In genomic region chrX:88116326-88116725, GRCm38 (mm10) we compare ENCODE assay signal across 10 mouse cellular contexts. TPM values are rescaled to one million over a fixed set of nuclear protein-coding genes. Genes with fewer than 3 reads are reported as not detected.
DNase-seq lines count a peak whose midpoint lies in the region; ATAC-seq and TF ChIP-seq lines count a peak whose summit lies in the region.
"Had no signal": no experiment of that assay in that cellular context is flagged by ENCODE, and none has a peak within 500 bp of the region (broad histone marks: within the 10 kb centered on the region; RNA-seq: fewer than 3 reads in every experiment).

No protein-coding gene starts in this region.

- no peaks in the 10 kb centered on the region for H3K36me3 ChIP-seq in heart, embryonic 13.5 days
- H3K36me3 ChIP-seq in heart, adult 2 months (ENCODE audit: control insufficient read depth, insufficient read depth, low read length) = no peaks in the 10 kb centered on the region
- no peaks in the 10 kb centered on the region for H3K36me3 ChIP-seq in hindbrain, embryonic 10.5 days
- H3K36me3 ChIP-seq in midbrain, embryonic 10.5 days = no peaks in the 10 kb centered on the region

- no peak for DNase-seq in heart, adult 2 months
- DNase-seq in R1 (ENCODE audit: low read depth, low spot score) = peak; percentile 70
- DNase-seq in hindbrain, embryonic 10.5 days (ENCODE audit: low spot score) = no peak
- DNase-seq in midbrain, embryonic 10.5 days (ENCODE audit: low spot score) = peak; percentile 11
- DNase-seq in thymus, postnatal 14 days = no peak
- DNase-seq in layer of hippocampus, postnatal 25 days (ENCODE audit: extremely low spot score in 1 of 2, low spot score in 1 of 2) = no peak
- DNase-seq in c-Kit-positive CD71-positive TER-119-positive erythroid progenitor cells, embryonic 14.5 days (ENCODE audit: low spot score) = no peak

- peak overlapping the region; percentile 50 for H3K4me3 ChIP-seq in heart, embryonic 13.5 days
- no peak overlapping the region for H3K4me3 ChIP-seq in heart, adult 2 months
- peak overlapping the region; percentile 48 for H3K4me3 ChIP-seq in hindbrain, embryonic 10.5 days
- peak overlapping the region; percentile 50 for H3K4me3 ChIP-seq in midbrain, embryonic 10.5 days
- H3K4me3 ChIP-seq: megakaryocyte, embryonic 14.5 days had no signal

- no peak for TF ChIP-seq EP300 in heart, adult 2 months (IDR thresholded peaks at IDR 0.05; ENCODE audit: insufficient read depth, low read depth, low read length)

- H3K79me2 ChIP-seq in heart, adult 2 months (replicated peaks; ENCODE audit: control insufficient read depth, insufficient read depth, low read length) = no peaks in the 10 kb centered on the region

- intact Hi-C loops in heart, adult 2 months (cut with DNase I) = no loop called here

- ATAC-seq in heart, embryonic 13.5 days (ENCODE audit: extremely low read depth, insufficient number of reproducible peaks, low FRiP score, low TSS enrichment) = no peak

- H3K27ac ChIP-seq in heart, embryonic 13.5 days (replicated peaks) = no peak overlapping the region
- no peak overlapping the region for H3K27ac ChIP-seq in heart, adult 2 months
- no peak overlapping the region for H3K27ac ChIP-seq in hindbrain, embryonic 10.5 days
- no peak overlapping the region for H3K27ac ChIP-seq in midbrain, embryonic 10.5 days (replicated peaks)

- peak overlapping the region; percentile 69 for H3K4me2 ChIP-seq in heart, embryonic 13.5 days

- no peak for TF ChIP-seq CTCF in heart, adult 2 months (IDR thresholded peaks at IDR 0.05)

- no peak overlapping the region for H3K9ac ChIP-seq in heart, embryonic 13.5 days
- no peak overlapping the region for H3K9ac ChIP-seq in heart, adult 2 months (ENCODE audit: low read depth, low read length)

- no peak for TF ChIP-seq POLR2A in heart, adult 2 months (IDR thresholded peaks at IDR 0.05; ENCODE audit: insufficient read depth, low read depth, low read length)

- H3K27me3 ChIP-seq in heart, embryonic 13.5 days (replicated peaks) = no peaks in the 10 kb centered on the region; the same call in 1 of the 2 replicates
- H3K27me3 ChIP-seq in heart, adult 2 months (ENCODE audit: control insufficient read depth, insufficient read depth, low read length) = no peaks in the 10 kb centered on the region
- peaks cover 12% of the 10 kb centered on the region; the same call in 1 of the 2 replicates for H3K27me3 ChIP-seq in hindbrain, embryonic 10.5 days (ENCODE audit: insufficient read depth, poor library complexity, severe bottlenecking)
- peaks cover 17% of the 10 kb centered on the region for H3K27me3 ChIP-seq in midbrain, embryonic 10.5 days (ENCODE audit: low read depth, poor library complexity, severe bottlenecking)

- H3K4me1 ChIP-seq in heart, embryonic 13.5 days = no peaks in the 10 kb centered on the region
- no peaks in the 10 kb centered on the region for H3K4me1 ChIP-seq in heart, adult 2 months (ENCODE audit: control insufficient read depth, insufficient read depth, low read length)
- no peaks in the 10 kb centered on the region for H3K4me1 ChIP-seq in hindbrain, embryonic 10.5 days (replicated peaks)
- no peaks in the 10 kb centered on the region for H3K4me1 ChIP-seq in midbrain, embryonic 10.5 days
- H3K4me1 ChIP-seq: megakaryocyte, embryonic 14.5 days had no signal

- H3K9me3 ChIP-seq in heart, embryonic 13.5 days = no peaks in the 10 kb centered on the region
- H3K9me3 ChIP-seq in hindbrain, embryonic 10.5 days = no peaks in the 10 kb centered on the region
- no peaks in the 10 kb centered on the region for H3K9me3 ChIP-seq in midbrain, embryonic 10.5 days (replicated peaks)
- H3K9me3 ChIP-seq: megakaryocyte, embryonic 14.5 days had no signal

- WGBS in heart, embryonic 13.5 days = 11% methylated on average over 3 of the region's 3 CpGs
- WGBS in heart, adult 2 months = 8% methylated on average over 3 of the region's 3 CpGs
- 8% methylated on average over 3 of the region's 3 CpGs for WGBS in hindbrain, embryonic 10.5 days
- WGBS in midbrain, embryonic 10.5 days = 15% methylated on average over 3 of the region's 3 CpGs

RNA-seq across cellular contexts. Expression of gene Il1rapl1, which starts 0.9 kb away (rescaled TPM):
- 0.17 and 0.27 TPM in 2 replicates for polyA plus RNA-seq in heart, embryonic 13.5 days (2015; fragmentation: Nextera tagmentation; extraction: Ambion mirVana)
- under 1 TPM; 0.03 to 0.07 TPM for total RNA-seq in heart, adult 2 months (2021)
- polyA plus RNA-seq in heart, adult 2 months (2012; rRNA removed) = not detected in 2 replicates
- polyA plus RNA-seq in hindbrain, embryonic 10.5 days (2016; fragmentation: Nextera tagmentation; extraction: Ambion mirVana) = 0.07 and 0.38 TPM in 2 replicates
- polyA plus RNA-seq in midbrain, embryonic 10.5 days (2016; fragmentation: Nextera tagmentation; extraction: Ambion mirVana) = 0.06 and 0.14 TPM in 2 replicates
- 10 to 100 TPM; 16.2 to 20.5 TPM for total RNA-seq in layer of hippocampus, postnatal 25 days (2021)
- polyA plus RNA-seq: spleen, adult 2 months had no signal

Comparison
In these comparisons a context has a peak if more than half of its experiments do, and no peak if none do; other contexts are left out.
1. DNase-seq: peak in R1 (single experiment) and midbrain, embryonic 10.5 days (single experiment); none in heart, adult 2 months (0 of 2), hindbrain, embryonic 10.5 days (single experiment), thymus, postnatal 14 days (single experiment), layer of hippocampus, postnatal 25 days (0 of 2) and c-Kit-positive CD71-positive TER-119-positive erythroid progenitor cells, embryonic 14.5 days (single experiment).